Mouse (Mus musculus) activated CD4-positive, CD25-positive, alpha-beta regulatory T cell, adult 4 months (primary cell): ENCODE measurements at regions not wholly inside any gene's neighbourhood (a gene's known extent, or its start where the extent isn't known, plus 50 kb on each side); places are given as distances from the start of the nearest gene placed in this dataset.
"Not testable (repeated sequence)": the region's sequence is repeated elsewhere in the genome, so short reads cannot be mapped to it uniquely, and the experiment has no call there.

ENCODE experiments used
- ATAC-seq: one replicate; pipeline ENCODE4 v1.8.0; 2017

DNA sequence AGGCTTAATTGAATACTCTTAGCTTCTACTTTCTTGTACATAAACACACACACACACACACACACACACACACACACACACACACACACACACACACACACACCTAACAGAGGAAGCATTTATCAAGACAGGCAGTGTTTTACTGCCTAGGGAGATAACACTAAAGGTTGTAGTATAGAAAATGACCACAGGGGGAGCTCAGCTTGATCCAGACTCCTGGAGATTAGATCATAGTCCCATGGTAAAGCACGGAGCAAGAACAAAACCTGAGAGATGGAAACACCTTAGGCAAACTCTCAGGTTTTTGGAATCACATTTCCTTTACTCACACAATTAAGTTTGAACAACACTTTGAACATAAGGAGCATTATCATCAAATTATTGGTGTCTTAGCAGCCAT, 302.5 kb upstream of the Rnf219 start:
- ATAC-seq: no peak

DNA sequence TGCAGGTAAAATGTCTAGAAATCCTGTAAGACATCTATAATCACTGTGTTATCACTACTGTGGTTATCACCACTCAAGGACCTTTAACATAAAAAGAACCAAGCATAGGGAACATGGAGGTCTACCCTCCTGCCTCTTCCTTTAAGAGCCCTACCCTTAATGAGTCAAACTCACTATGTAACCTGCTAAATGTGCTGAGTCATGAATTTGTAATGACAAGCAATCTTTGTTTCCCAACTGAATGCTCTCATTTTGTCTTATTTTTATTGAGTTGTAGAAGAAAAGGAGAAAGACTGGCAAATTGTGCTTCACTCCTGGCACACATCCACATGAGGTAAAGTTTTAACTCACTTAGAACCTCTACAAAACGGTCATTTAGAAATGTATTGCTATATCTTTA, 301.8 kb upstream of the Rnf219 start:
- ATAC-seq: no peak

- ATAC-seq: no peak
These were observed 299.6 kb upstream of the Rnf219 start for GRCm38 (mm10) chr14:104821903-104822573.

GRCm38 (mm10) chr14:104819106-104819505, 296.7 kb upstream of the Rnf219 start:
- no peak for ATAC-seq

GRCm38 (mm10) chr14:104813977-104814584, 291.6 kb upstream of the Rnf219 start:
- ATAC-seq: peak; percentile 57

- ATAC-seq: no peak
These were observed 289.6 kb upstream of the Rnf219 start for GRCm38 (mm10) chr14:104812006-104812405.

DNA sequence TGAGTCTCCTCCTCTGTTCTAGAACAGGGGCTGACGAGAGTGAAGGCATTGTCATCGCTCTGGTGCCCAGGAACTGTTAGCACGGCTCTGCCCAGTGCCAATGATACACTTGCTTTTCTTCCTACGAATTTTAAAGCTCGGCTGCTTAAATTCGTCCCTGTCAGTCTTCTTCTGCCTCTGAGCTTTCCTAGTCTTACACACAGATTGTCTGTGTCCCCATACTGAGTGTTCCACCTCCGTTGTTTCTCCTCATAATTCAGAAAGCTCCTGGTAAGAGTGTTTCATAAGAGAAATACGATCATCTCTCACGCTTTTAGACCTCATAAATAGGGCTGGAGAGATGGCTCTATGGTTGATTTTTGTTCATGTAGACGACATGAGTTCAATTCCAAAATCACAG, 282.9 kb upstream of the Rnf219 start:
- ATAC-seq: no peak

- no peak for ATAC-seq
These were observed 274.0 kb upstream of the Rnf219 start for GRCm38 (mm10) chr14:104796348-104796965.

- no peak for ATAC-seq
These were observed 266.9 kb upstream of the Rnf219 start for GRCm38 (mm10) chr14:104789346-104789745.

DNA sequence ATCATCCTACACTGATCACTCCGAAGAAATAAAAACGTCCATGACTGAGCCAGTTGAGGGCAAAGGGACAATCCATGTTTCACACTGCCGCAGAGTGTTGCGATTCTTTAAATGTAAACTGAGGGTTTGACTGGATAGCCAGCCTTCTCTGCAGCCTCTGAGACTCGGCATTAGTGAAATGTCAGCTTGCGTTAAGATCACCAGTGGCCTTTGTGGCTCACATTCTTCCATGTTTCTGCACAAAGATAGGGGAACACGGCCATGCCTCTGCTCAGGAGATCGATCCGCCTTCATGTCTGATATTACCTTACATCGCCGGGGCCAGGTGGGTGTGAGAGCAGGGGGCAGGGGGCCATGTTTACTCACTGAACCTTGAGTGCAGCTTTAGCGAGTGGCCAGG, 262.6 kb upstream of the Rnf219 start:
- no peak for ATAC-seq

DNA sequence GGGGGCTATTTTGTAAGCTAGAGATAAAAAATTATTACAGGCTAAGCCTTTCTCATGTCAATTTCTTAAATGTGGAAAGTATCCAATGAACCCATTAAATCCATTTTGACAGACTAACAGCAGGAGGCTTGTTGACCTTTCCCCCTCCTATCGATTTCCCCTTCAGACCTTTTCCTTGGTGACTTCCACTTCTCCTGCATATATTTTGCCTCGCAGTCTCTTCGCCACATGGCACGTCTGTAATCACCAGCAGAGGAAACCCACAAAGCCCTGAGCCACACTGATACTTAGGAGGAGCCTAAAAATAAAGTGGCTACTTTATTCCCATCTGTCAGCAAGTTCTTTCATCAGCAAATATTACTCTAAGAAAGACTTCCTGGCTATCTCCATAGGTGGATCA, 247.5 kb upstream of the Rnf219 start:
- ATAC-seq: no peak

- no peak for ATAC-seq
These were observed 211.8 kb upstream of the Rnf219 start for GRCm38 (mm10) chr14:104734213-104734612.

DNA sequence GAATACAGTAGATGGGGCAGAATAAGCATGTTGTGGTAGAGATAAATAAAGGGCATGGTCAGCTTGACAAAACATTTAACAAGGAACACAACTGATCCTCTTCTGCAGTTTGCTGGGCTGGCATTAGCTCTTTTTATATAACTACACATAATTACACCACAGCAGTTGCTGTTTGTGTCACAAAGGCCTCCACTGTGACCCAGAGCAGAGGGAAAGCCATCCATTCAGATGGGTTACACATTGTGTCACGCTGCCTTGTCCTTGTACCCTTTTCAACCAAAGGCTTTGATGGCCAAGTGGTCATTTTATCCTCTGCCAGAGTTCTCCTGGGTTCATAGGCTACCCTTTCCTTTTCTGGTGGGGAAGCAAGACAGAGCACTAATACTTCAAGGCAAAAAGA, 209.6 kb upstream of the Rnf219 start:
- ATAC-seq: no peak

- no peak for ATAC-seq
These were observed 209.0 kb upstream of the Rnf219 start for GRCm38 (mm10) chr14:104731319-104731995.

- ATAC-seq: not testable (repeated sequence)
These were observed 193.2 kb upstream of the Rnf219 start for GRCm38 (mm10) chr14:104715651-104716050.

GRCm38 (mm10) chr14:104702283-104702893, 179.9 kb upstream of the Rnf219 start:
- no peak for ATAC-seq

GRCm38 (mm10) chr14:104698962-104699361, 176.5 kb upstream of the Rnf219 start:
- no peak for ATAC-seq

DNA sequence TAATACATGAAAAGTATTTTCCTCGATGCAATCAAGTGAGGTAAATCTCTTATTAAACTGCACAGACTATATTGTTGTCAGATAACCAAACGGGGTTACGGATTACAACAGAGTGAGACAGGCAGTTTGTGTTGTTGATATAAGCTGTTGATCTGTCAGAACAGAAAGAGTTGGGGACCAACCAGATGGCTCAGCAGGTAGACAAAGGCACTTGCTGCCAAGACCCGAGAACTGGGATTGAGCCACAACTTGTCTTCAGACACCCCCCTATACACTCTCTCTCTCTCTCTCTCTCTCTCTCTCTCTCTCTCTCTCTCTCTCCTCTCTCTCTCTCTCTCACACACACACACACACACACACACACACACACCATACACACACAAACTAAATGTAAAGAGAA, 172.7 kb upstream of the Rnf219 start:
- ATAC-seq: no peak

DNA sequence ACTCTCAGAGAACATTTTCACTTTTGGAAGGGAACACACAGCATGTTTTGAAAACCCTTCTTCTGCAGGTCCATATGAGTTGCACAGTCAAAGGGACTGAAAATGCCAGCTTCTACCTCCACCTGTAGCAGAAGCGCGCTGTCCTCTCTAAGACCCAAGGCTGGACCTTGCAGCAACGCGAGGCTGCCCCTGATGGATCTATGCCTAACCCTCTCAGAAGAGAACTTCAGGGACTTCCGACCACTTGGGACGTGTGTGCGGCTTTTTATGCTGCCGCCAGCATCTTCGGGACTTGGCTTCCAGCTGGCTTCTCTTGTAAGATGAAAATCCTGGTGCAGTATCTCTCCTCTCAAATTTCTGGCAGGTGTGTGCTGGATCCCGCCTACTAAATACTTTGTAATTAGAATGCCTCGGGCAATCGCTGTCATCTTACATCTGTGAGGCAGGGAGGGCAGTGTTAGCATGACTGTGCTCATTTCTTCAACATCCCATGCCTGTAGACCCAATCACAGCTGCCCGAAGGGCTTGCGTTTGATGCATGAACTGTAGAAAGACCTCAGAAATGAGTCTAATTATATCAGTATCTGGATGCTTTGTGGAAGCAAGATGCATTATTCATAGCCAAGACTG, 171.8 kb upstream of the Rnf219 start:
- ATAC-seq: no peak

- ATAC-seq: no peak
These were observed 170.2 kb upstream of the Rnf219 start for GRCm38 (mm10) chr14:104692616-104693015.

GRCm38 (mm10) chr14:104688440-104688839, 166.0 kb upstream of the Rnf219 start:
- ATAC-seq: no peak

DNA sequence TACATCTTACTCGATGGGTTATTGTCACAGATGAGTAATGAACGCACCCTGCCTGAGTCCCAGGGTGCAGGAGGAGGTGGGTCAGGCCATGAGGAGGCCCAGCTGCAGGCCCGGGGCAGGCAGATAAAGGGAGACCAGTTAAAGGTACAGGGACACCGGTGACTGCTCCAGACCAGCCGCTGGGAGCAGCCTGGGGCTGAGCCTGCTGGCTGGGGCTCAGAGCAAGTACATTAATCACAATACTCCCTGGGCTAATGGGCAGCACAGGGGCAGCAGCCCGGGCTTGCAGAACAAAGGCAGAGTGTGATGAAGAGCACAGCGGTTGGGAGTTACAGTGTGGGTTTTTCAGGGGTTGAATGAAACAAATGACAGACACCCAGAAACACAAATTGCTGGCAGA, 154.4 kb upstream of the Rnf219 start:
- ATAC-seq: no peak

DNA sequence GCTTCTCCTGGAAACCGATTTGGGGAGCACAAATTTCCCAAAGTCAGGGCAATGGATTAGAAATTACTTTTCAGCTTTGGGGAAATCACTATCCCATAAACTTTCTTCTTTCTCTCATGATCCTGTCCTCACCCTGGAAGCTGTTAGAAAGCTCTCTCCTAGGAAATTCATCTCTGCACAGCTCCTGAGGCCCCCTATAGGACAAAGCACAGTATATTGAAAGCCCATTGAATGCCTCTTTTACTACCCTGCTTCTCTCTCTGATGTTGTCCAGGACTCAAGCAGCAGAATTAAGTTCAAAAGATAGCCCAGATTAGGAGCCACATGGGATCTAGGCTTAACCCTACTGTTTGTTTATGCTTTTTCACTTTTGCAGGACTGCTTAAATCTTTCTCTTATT, 139.3 kb upstream of the Rnf219 start:
- no peak for ATAC-seq
